Mouse (Mus musculus) ES-Bruce4 (cell line): Measurements from ENCODE around the gene Cbx8. TPM values are rescaled to one million over a fixed set of nuclear protein-coding genes. Genes with fewer than 3 reads are reported as not detected.
A peak's percentile ranks its signal among the peaks of the same experiment; 100 is the strongest.

ENCODE experiments used
- H3K27ac ChIP-seq: 2 replicates; pipeline ENCODE4 v1.5.1; 2012; ENCODE audit warnings: low read length, inconsistent platforms; ENCODE audit not compliant: insufficient read depth
- H3K27me3 ChIP-seq: 2 replicates; pipeline ENCODE4 v1.6.1; 2012; ENCODE audit warnings: mild to moderate bottlenecking, low read length, inconsistent platforms; ENCODE audit not compliant: control insufficient read depth, poor library complexity, insufficient read depth, severe bottlenecking
- H3K36me3 ChIP-seq: 2 replicates; pipeline ENCODE4 v1.6.1; 2012; ENCODE audit warnings: inconsistent platforms, mild to moderate bottlenecking, low read length, moderate library complexity; ENCODE audit not compliant: control insufficient read depth, poor library complexity, insufficient read depth, severe bottlenecking
- H3K4me1 ChIP-seq: one replicate; pipeline ENCODE4 v1.8.1; 2011; ENCODE audit warnings: low read length; ENCODE audit not compliant: control insufficient read depth, insufficient read depth
- H3K4me3 ChIP-seq: 2 replicates; pipeline ENCODE4 v1.5.1; 2011; ENCODE audit warnings: low read depth, mild to moderate bottlenecking, low read length
- H3K9ac ChIP-seq: 2 replicates; pipeline ENCODE4 v1.6.1; 2012; ENCODE audit warnings: low read depth, mild to moderate bottlenecking, inconsistent platforms; ENCODE audit not compliant: poor library complexity, severe bottlenecking
- H3K9me3 ChIP-seq: replicated peaks from 2 replicates; pipeline ENCODE4 v1.6.1; 2012; ENCODE audit warnings: mild to moderate bottlenecking, low read length, inconsistent platforms; ENCODE audit not compliant: control insufficient read depth, poor library complexity, insufficient read depth, severe bottlenecking
- CTCF ChIP-seq: IDR thresholded peaks from one replicate; pipeline ENCODE4 v1.8.1; 2011; ENCODE audit warnings: low read depth, low read length
- EP300 ChIP-seq: IDR thresholded peaks from 2 replicates; pipeline ENCODE4 v1.6.1; 2011; ENCODE audit warnings: low read depth, low read length; ENCODE audit not compliant: insufficient read depth
- POLR2A ChIP-seq: IDR thresholded peaks from one replicate; pipeline ENCODE4 v1.8.1; 2011; ENCODE audit warnings: low read length; ENCODE audit not compliant: insufficient read depth
- polyA plus RNA-seq: library from polyadenylated mRNA; stranded (reverse); fragments of >200 nt; gene quantifications from 2 replicates; pipeline ENCODE4 v1.2.4, GENCODE M21; 2011; ENCODE audit warnings: low read depth; ENCODE audit not compliant: missing spikeins, insufficient read depth, insufficient read length

Gene Cbx8
- polyA plus RNA-seq, 1 experiment = 0.75 TPM

DNA sequence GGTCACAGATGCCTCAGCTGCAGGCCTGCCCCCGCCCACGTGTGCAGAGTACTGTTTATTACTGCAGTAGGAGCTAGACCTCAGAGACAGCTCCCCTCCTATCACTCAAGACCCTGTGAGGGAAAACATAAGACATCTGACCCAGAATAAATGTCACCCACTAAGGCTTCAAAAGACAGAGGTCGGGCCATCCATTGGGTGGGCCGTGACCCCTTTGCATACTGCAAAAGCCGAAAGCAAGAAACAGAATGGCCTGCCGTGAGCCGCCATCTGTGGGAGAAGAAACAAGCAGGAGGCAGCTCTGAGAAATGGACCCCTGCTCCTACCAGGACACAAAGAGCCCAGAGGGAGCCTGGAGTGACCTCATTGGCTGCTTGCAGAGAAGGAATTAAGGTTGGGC is 23.3 kb downstream of the Cbx8 start:
- Histone ChIP-seq H3K4me3 (no peak overlapping the region), H3K36me3 (no peaks in the 10 kb centered on the region), H3K27ac (no peak overlapping the region), H3K9ac (no peak overlapping the region), H3K9me3 (no peaks in the 10 kb centered on the region), H3K27me3 (no peaks in the 10 kb centered on the region; the same call in 1 of the 2 replicates), H3K4me1 (no peaks in the 10 kb centered on the region)
- no peak for TF ChIP-seq CTCF

GRCm38 (mm10) chr11:119014455-119014854 is 26.3 kb downstream of the Cbx8 start:
- Histone ChIP-seq H3K27ac (no peak overlapping the region), H3K4me3 (no peak overlapping the region), H3K9me3 (no peaks in the 10 kb centered on the region), H3K36me3 (no peaks in the 10 kb centered on the region), H3K27me3 (no peaks in the 10 kb centered on the region), H3K9ac (no peak overlapping the region), H3K4me1 (no peaks in the 10 kb centered on the region)
- TF ChIP-seq CTCF (no peak), EP300 (no peak), POLR2A (no peak)

DNA sequence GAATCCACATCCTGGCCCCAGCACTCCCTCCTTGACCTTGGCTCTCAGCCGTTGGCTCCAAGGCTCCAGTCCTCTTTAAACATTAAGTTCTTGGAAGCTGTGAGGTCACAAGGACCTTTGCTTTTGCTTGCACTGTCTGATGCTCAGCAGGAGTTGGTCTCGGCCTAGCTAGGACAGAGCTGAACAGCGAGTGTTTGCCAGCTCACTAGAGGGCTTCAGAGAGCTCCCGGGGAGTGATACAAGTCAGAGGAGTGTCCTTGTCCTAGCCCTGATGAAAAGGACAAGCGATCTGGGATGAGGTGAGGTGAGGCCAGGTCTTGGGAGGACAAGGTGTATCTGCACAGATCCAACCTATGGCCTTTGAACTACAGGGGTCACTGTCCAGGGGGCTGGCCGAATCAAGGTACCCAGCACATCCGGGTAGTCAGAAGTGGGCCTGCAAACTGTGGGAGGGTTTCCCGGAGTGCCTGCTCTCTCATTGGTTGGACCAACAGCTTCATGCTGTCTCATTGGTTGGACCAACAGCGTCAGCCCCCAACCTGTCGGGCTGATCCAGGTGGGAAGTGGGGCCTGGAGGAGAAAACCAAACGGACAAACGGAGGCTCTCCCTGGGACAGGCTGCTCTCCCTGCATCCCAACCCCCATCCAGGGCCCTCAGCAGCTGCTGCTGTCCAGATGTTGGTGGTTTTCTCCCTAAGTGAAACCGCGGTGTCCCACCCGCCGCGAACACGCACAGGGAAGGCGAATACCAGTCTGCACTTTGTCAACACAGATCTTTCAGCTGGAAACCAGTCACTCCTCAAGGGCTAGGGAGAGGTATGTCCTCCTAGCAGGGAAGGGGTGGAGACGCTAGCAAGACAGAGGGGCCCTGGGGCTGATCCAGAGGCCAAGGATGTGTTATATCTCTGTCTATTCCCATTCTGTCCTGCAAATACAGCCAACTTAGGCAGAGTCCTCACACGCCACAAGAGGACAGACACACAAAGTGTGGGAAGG is 33.0 kb downstream of the Cbx8 start:
- Histone ChIP-seq H3K9ac (peak overlapping the region; percentile 52), H3K4me3 (peak overlapping the region; percentile 72), H3K36me3 (no peaks in the 10 kb centered on the region), H3K9me3 (no peaks in the 10 kb centered on the region), H3K27me3 (no peaks in the 10 kb centered on the region), H3K27ac (no peak overlapping the region; the same call in 1 of the 2 replicates), H3K4me1 (no peaks in the 10 kb centered on the region)
- no peak for TF ChIP-seq EP300
- no peak for TF ChIP-seq POLR2A
- peak; percentile 8 for TF ChIP-seq CTCF

GRCm38 (mm10) chr11:119006462-119006861 is 34.3 kb downstream of the Cbx8 start:
- TF ChIP-seq CTCF (no peak), POLR2A (no peak), EP300 (no peak)
- no peaks in the 10 kb centered on the region for H3K9me3 ChIP-seq
- no peaks in the 10 kb centered on the region for H3K4me1 ChIP-seq
- no peak overlapping the region for H3K27ac ChIP-seq
- no peak overlapping the region for H3K4me3 ChIP-seq
- no peaks in the 10 kb centered on the region for H3K27me3 ChIP-seq
- no peak overlapping the region for H3K9ac ChIP-seq
- H3K36me3 ChIP-seq = no peaks in the 10 kb centered on the region

- TF ChIP-seq CTCF (no peak), POLR2A (no peak)
- no peaks in the 10 kb centered on the region for H3K36me3 ChIP-seq
- H3K4me1 ChIP-seq = no peaks in the 10 kb centered on the region
- no peaks in the 10 kb centered on the region for H3K27me3 ChIP-seq
- H3K4me3 ChIP-seq = no peak overlapping the region
- no peaks in the 10 kb centered on the region for H3K9me3 ChIP-seq
- H3K9ac ChIP-seq = no peak overlapping the region
- no peak overlapping the region for H3K27ac ChIP-seq
Measured at GRCm38 (mm10) chr11:119005547-119006275, 35.1 kb downstream of the Cbx8 start.

DNA sequence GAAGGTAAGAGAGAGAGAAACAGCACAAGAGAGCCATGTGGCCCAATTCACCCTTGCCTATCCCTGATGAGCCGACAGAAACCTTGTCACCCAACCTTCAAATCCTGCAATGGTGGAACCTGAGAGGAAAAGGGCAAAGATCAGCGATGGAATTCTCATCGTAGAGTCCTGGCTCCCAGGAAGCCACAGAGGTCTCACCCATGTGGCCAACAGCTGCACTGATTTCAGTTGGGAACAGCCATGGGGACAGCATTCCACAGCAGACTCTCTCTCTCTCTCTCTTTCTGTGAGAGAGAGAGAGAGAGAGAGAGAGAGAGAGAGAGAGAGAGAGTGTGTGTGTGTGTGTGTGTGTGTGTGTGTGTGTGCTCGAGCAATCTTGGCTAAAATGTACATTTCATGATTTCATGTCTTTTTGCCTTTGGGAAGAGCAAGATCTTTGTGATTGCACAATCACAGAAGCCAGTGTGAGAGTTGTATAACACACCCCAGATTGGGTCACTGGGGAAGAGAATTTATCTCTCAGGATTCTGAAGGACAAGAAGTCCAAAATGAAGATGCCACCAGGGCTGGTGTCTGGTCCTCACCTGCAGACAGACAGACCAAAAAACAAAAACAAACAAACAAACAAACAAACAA is 39.2 kb downstream of the Cbx8 start:
- Histone ChIP-seq H3K27ac (no peak overlapping the region), H3K4me1 (no peaks in the 10 kb centered on the region), H3K36me3 (no peaks in the 10 kb centered on the region), H3K27me3 (no peaks in the 10 kb centered on the region), H3K9me3 (no peaks in the 10 kb centered on the region), H3K4me3 (no peak overlapping the region), H3K9ac (no peak overlapping the region)
- TF ChIP-seq CTCF = no peak
- TF ChIP-seq EP300 = no peak
- TF ChIP-seq POLR2A = no peak
